Mouse (Mus musculus) CD4-positive, CD25-positive, alpha-beta regulatory T cell, adult 2 months (primary cell): ENCODE measurements at regions not wholly inside any gene's neighbourhood (a gene's known extent, or its start where the extent isn't known, plus 50 kb on each side); places are given as distances from the start of the nearest gene placed in this dataset.

Source experiments
- DNase-seq: peaks from one replicate; pipeline ENCODE4 v3.0.0-alpha.2; 2012; ENCODE audit warnings: low read depth, low spot score

- no peak for DNase-seq
Observed at GRCm38 (mm10) chr5:118380052-118380421, 135.0 kb downstream of the 2410131K14Rik start.

- peak; percentile 48 for DNase-seq
Observed at GRCm38 (mm10) chr5:118380422-118381293, 135.6 kb downstream of the 2410131K14Rik start.

GRCm38 (mm10) chr5:118381294-118381675 is 136.3 kb downstream of the 2410131K14Rik start:
- DNase-seq, result peak; percentile 79

DNA sequence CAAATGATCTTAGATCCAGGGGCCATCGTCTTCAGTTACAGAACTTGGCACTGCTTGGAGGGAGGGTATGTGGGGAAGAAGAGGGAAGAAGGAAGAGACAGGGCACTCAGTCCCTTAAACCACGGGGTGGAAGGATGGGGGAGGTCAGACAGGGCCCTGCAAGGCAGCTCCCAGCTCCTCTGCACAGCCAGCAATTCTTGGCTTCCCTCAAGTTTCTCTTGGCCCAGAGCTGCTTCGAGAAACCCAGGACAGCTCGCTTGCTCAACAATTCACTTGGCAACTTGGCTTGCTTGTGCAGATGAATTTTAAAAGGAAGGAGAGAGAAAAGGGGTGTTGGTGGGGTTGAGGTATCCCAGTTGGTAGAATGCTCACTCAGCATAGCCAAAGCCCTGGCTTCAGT is 141.1 kb downstream of the 2410131K14Rik start:
- DNase-seq, result no peak

DNA sequence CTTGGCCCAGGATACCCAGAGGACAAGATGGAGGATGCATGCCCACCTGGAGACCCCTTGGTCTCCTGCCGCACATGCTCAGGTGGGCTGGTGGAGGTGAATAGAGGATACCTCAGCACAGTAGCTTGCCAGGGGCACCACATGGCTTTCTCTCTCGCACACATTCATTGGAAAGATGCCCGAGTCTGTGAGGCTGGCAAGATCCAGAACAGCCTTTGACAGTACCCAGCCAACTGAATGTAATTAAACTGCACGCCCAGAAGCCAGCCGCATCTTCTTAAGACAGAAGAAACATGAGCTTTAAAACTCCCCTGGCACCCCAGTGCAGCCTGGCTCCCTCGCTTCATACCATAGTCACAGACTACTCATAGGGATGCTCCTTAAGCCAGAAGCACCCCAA is 143.4 kb downstream of the 2410131K14Rik start:
- no peak for DNase-seq

DNA sequence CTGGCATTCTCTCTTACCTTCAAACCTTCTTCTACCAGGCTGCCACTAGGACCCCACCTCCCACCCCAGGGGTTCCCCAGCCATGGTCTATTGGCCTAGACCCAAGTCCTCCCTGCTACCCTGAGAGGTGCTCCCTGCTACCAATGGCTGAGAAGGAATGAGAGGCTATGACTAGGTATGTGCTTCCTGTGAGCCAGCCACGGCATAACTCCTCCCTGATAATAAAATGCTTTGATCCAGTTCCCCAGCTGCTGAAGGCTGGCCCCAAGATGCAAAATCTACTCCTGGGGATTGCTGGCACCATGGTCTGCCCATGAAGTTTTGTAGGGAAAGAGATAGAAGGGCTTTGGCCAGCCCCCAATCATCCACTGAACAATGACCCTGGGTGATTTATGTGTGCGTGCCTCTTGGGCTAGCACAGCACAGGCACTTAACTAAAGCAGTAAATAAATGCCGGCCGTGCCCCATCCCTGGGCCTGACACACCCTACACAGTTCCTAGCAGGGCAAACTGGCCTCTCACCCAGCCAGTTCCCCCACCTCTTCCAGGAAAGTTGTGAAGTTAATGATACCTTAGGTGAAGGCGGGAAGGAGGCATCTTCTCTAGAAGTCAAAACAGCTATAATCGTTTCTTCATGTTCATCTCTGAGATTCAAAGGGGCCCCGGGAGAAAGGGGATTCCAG is 145.8 kb downstream of the 2410131K14Rik start:
- no peak for DNase-seq

- no peak for DNase-seq
Observed at GRCm38 (mm10) chr5:118392932-118393487, 148.0 kb downstream of the 2410131K14Rik start.

DNA sequence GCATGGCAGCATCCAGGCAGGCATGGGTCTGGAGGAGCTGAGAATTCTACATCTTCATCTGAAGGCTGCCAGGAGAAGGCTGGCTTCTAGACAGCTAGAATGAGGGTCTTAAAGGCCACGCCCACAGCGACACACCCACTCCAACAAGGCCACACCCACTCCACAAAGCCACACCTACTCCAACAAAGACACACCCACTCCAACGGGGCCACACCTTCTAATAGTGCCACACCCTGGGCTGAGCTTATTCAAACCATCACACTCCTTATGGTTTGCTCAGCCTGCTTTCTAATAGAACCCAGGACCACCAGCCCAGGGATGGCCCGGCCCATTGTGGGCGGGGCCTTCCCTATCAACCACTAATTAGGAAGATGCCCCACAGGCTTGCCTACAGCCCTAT is 149.0 kb downstream of the 2410131K14Rik start:
- DNase-seq, result no peak

DNA sequence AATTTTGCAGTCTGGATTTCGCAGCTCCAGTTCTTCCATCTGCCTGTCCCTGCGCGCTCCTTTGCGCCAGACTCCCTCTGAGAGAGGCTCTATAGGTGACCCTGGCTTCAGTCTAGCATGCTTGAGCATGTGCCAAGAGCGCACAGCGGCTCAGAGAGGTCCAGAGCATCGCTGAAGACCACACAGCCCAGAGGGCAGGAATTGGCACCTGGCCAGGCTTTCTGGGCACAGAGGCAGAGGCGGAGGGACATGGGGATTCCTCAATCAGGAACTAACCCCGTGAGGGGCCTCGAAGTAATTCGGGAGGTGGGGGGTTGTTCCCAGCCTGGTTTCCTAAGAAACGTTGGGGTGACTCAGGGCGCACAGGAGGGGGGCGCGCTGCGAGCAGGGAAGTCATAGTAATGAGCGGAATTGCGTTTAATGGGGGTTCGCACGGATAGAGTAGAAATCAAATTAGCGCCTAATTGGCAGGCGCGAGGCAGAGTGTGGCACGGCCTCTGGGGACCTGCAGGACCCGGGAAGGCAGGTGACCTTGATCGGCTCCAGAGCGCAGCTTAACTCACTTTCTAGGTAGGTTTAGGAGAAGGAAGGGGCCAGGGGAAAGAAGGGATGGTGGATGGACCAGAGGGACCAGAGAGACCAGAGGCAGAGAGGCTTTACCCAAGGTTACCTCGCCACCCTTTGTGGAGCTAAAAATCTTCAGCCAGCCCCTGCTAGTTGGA is 151.1 kb downstream of the 2410131K14Rik start:
- DNase-seq, result no peak

GRCm38 (mm10) chr5:118400926-118401325 is 155.9 kb downstream of the 2410131K14Rik start:
- no peak for DNase-seq

GRCm38 (mm10) chr5:118404398-118404797 is 156.1 kb upstream of the Med13l start:
- DNase-seq, result peak; percentile 12

GRCm38 (mm10) chr5:118405421-118405820 is 155.1 kb upstream of the Med13l start:
- DNase-seq, result no peak

DNA sequence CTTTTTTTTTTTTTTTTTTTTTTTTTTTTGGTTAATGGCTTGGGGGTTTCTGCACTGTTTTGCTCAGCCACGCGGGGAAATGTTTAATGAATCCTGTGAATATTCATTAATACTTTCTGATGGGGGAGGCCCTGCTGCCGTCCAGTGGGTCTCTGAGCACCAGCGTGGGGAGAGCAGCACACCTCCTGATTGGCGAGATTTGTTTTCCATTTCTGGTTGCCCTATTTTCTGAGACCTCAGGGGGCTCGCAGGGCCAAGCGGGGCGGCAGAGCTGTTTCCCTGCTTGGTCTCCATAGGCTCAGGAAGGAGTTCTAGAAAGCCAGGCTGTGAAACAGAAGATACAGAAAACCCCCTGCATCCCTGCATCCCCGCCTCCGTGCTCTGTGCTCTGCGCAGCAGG is 153.0 kb upstream of the Med13l start:
- DNase-seq, result no peak

DNA sequence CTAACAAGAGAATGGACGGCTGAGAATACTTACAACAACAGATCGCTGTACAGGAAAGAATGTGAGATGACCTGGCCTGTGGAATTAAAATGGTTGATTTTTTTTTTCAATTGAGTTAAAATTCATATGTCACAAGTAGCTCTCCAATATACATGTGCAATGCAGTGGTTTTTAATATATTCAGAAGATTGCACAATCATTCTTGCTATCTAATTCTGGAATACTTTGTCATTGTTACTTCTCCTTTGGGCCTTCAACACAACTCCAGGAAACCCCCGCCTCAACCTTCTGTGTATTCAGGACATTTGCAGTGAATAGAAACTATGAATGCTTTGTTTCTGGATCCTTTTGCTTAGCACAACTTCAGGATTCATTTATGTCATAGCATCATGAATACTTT is 152.5 kb upstream of the Med13l start:
- no peak for DNase-seq

DNA sequence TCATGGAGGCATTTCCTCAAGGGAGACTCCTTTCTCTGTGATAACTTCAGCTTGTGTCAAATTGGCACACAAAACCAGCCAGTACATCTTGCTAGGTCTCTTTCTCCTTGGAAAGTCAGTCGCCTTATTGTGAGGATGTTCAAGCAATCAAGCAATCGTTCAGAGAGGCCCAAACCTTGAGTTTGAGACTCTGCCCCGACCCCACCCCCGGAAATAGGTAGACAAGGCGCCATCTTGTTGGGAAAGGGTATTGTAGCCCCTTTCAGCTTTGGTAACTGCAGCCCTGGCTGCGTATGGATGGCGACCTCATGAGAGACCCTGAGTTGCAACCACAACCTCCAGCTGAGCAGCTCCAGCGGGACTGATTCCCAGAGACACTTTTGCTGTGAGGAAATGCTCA is 151.7 kb upstream of the Med13l start:
- DNase-seq, result no peak

GRCm38 (mm10) chr5:118413428-118414282 is 146.8 kb upstream of the Med13l start:
- DNase-seq, result peak; percentile 79

GRCm38 (mm10) chr5:118419344-118420037 is 141.0 kb upstream of the Med13l start:
- DNase-seq, result no peak

DNA sequence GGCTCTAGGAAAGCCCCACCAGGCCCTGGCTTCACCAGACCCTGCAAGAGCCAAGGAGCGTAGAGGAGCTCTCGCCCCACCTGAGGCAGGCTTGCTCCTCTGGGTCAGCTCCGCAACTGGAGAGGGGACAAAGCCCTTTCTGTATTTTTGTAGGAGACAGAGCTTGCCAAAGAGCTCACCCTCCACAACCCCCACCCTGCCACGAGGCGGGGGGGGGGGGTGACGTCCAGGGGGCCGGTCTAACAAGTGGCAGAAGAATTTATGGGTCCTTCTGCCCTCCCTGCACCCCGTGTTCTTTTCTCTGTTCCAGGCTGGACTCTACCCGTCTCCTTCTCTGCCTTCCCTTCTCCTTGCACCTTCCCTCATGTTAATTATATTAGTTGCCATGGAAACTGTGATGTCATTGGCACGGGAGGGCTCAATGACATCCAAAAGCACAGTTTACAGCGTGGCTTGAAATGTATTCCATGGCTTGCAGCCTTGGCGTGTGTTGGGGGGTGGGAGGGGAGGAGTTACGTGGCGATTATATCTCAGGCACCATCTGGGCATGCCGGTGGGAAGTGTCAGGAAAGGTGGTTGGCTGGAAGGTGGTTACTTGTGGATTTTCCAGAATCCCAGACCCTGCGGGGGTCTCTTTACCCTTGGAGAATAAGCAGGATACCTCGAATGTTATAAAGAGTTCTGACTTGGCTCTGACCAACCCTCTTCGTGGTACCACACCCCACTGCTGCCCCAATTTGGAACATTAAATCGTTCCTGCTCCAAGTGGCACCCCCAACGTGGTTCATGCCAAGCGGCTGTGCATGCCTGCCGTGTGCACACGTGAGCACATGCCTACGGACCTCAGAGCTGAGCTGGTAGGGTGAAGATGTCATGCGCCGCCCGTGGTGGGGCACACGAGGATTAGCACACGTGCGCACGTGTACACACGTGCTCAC is 138.3 kb upstream of the Med13l start:
- no peak for DNase-seq

GRCm38 (mm10) chr5:118424177-118424576 is 136.3 kb upstream of the Med13l start:
- DNase-seq, result no peak
